Mouse (Mus musculus) limb, embryonic 12.5 days (tissue): ENCODE measurements around the gene Tas2r143. TPM values are rescaled to one million over a fixed set of nuclear protein-coding genes. Genes with fewer than 3 reads are reported as not detected.
A peak's percentile ranks its signal among the peaks of the same experiment; 100 is the strongest.

ENCODE experiments used
- ATAC-seq: fragments of 200-750 bp; cut with Nextera tagmentation; 2 replicates; pipeline ENCODE4 v1.8.0; 2017; ENCODE audit warnings: low read depth, moderate TSS enrichment; ENCODE audit not compliant: insufficient number of reproducible peaks, insufficient read depth, low FRiP score, low TSS enrichment
- H3K27ac ChIP-seq: fragments of 300-500 bp; sonication (generic); 2 replicates; pipeline ENCODE4 v1.5.1; 2016; ENCODE audit warnings: mild to moderate bottlenecking, moderate library complexity
- H3K27me3 ChIP-seq: fragments of 300-500 bp; sonication (generic); 2 replicates; pipeline ENCODE4 v1.6.1; 2016; ENCODE audit warnings: mild to moderate bottlenecking, moderate library complexity
- H3K36me3 ChIP-seq: fragments of 300-500 bp; sonication (generic); 2 replicates; pipeline ENCODE4 v1.6.1; 2016; ENCODE audit warnings: mild to moderate bottlenecking, moderate library complexity
- H3K4me1 ChIP-seq: fragments of 300-500 bp; sonication (generic); replicated peaks from 2 replicates; pipeline ENCODE4 v1.6.1; 2016
- H3K4me2 ChIP-seq: fragments of 300-500 bp; sonication (generic); 2 replicates; pipeline ENCODE4 v1.6.1; 2016; ENCODE audit warnings: mild to moderate bottlenecking, moderate library complexity
- H3K4me3 ChIP-seq: fragments of 300-500 bp; sonication (generic); replicated peaks from 2 replicates; pipeline ENCODE4 v1.5.1; 2016; ENCODE audit warnings: mild to moderate bottlenecking
- H3K9ac ChIP-seq: fragments of 300-500 bp; sonication (generic); replicated peaks from 2 replicates; pipeline ENCODE4 v1.6.1; 2016; ENCODE audit warnings: mild to moderate bottlenecking, moderate library complexity
- H3K9me3 ChIP-seq: fragments of 300-500 bp; sonication (generic); 2 replicates; pipeline ENCODE4 v1.6.1; 2016; ENCODE audit warnings: mild to moderate bottlenecking, moderate library complexity
- WGBS: fragments of 180-500 bp; shearing (Covaris S2); methylation state at CpG from one replicate; pipeline ENCODE4 v1.1.7; 2016; 5-methylcytosine and 5-hydroxymethylcytosine counted together
- polyA plus RNA-seq: library from polyadenylated mRNA; unstranded; fragments of >200 nt; fragmentation: Nextera tagmentation; extraction: Ambion mirVana; gene quantifications from 2 replicates; pipeline ENCODE4 v1.2.1, GENCODE M21; 2016

Tas2r143 gene
- polyA plus RNA-seq = not detected in 2 replicates

DNA sequence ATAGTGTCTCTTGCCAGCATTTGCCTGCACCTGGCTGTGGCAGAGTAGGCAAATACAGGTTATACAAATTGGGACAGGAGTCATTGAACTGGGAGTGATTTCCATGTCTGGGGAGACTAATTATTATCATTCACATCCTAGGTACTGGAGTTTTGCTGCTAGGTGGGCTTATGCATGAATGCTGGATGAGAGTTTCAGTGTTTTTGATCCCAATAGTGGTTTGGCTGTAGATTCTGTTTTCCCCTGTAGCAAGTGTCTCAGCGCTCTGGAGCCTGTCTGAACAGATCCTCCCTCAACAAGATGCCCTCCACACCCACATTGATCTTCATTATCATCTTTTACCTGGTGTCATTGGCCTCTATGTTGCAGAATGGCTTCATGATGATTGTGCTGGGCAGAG is at the start of gene Tas2r143:
Gene Tas2r143 (plus strand): TSS at position 301 of the 400 bp plus-strand sequence.
- Histone ChIP-seq H3K36me3 (no peaks in the 10 kb centered on the region), H3K4me3 (no peak within 1 kb of the TSS), H3K27me3 (no peaks in the 10 kb centered on the region), H3K9me3 (no peaks in the 10 kb centered on the region), H3K27ac (no peak within 1 kb of the TSS), H3K4me1 (no peaks in the 10 kb centered on the region), H3K9ac (no peak within 1 kb of the TSS), H3K4me2 (no peak within 1 kb of the TSS)
- WGBS = 74% methylated on average over 1 of the region's 1 CpGs
- no peak for ATAC-seq

DNA sequence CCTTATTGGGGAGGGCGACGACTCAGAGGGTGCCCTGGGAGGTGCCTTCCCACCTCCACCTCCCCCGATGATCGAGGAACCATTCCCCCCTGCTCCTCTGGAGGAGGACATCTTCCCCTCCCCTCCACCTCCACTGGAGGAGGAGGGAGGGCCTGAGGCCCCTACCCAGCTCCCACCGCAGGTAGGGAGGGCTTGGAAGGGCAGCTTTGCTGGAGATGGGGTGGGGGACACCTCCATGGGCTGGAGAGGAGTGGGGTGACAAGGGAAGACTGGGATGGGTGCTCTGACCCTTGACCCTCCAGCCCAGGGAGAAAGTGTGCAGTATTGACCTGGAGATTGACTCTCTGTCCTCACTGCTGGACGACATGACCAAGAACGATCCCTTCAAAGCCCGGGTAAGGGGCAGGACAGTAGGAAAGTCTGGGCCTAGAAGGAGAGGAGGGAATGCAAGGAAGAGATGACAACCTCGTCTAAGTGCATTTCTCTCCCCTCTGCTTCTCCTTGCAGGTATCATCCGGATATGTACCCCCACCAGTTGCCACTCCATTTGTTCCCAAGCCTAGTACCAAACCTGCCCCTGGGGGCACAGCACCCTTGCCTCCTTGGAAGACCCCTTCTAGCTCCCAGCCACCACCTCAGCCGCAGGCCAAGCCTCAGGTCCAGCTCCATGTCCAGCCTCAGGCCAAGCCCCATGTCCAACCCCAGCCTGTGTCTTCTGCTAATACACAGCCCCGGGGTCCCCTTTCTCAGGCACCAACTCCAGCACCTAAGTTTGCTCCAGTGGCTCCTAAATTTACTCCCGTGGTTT is 48.9 kb upstream of the Tas2r143 start:
- peak overlapping the region; percentile 88 for H3K4me2 ChIP-seq
- H3K27me3 ChIP-seq = no peaks in the 10 kb centered on the region
- peaks cover 44% of the 10 kb centered on the region for H3K4me1 ChIP-seq
- H3K36me3 ChIP-seq = peaks cover 45% of the 10 kb centered on the region
- WGBS = 41% methylated on average over 13 of the region's 13 CpGs
- H3K4me3 ChIP-seq = peak overlapping the region; percentile 83
- peak overlapping the region; percentile 87 for H3K9ac ChIP-seq
- no peak for ATAC-seq
- H3K9me3 ChIP-seq = no peaks in the 10 kb centered on the region
- peak overlapping the region; percentile 97 for H3K27ac ChIP-seq

DNA sequence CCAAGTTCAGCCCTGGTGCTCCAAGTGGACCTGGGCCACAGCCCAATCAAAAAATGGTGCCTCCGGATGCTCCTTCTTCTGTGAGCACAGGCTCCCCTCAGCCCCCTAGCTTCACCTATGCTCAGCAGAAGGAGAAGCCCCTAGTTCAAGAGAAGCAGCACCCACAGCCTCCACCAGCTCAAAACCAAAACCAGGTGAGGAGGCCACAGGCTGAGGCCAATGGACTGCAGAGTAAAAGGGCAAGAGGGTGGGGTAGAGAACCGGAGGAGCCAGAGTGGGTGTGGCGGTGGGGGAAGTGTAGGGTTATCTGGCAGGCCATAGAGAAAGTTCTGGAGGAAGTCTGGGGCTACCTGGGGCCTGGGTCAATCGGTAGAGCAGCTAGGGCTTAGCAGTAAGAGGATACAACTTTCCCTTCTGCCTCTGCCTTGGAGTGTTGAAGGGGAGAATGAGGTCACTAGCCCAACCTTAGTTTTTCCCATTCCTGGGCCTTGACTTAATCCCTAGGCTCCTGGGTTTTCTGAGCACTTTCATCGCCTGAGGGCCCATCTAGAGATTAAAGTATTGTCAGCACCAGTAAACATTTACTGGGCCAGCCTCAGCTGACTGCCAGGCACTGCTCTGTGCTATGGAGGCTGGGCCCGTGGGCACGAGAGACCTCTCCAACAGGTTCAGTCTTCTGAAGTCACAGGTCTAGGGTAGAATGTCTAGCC is 48.1 kb upstream of the Tas2r143 start:
- no peaks in the 10 kb centered on the region for H3K9me3 ChIP-seq
- H3K4me2 ChIP-seq = peak overlapping the region; percentile 88
- WGBS = 83% methylated on average over 7 of the region's 7 CpGs
- 0 out of 2 replicates have a peak overlapping the region, but pooled peaks have one; percentile 8 for H3K27ac ChIP-seq
- H3K9ac ChIP-seq = 0 out of 2 replicates have a peak overlapping the region, but pooled peaks have one; percentile 87
- H3K4me3 ChIP-seq = peak overlapping the region; percentile 83
- H3K4me1 ChIP-seq = peaks cover 44% of the 10 kb centered on the region
- no peaks in the 10 kb centered on the region for H3K27me3 ChIP-seq
- peaks cover 53% of the 10 kb centered on the region for H3K36me3 ChIP-seq
- ATAC-seq = no peak

DNA sequence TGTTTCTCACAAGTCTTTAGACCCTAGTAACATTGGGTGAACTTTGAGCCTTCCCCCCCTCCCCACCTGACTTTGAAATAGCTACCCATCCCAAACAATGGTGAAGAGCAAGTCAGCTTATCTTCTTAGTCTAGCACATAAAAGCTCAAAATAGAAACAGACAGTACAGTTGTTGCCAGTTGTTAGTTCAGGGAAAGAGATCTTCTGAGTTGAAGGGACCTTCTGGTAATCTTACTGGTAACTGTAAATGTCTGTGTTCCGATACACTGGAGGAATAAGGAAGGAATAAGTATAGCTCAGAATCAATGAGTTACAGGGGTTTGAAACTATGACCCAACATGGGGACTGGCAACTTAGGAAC is 47.6 kb upstream of the Tas2r143 start:
- Histone ChIP-seq H3K4me3 (no peak overlapping the region), H3K27ac (no peak overlapping the region), H3K4me1 (peaks cover 44% of the 10 kb centered on the region), H3K9me3 (no peaks in the 10 kb centered on the region), H3K4me2 (peak overlapping the region; percentile 88), H3K9ac (no peak overlapping the region), H3K27me3 (no peaks in the 10 kb centered on the region), H3K36me3 (peaks cover 58% of the 10 kb centered on the region)
- WGBS = 96% methylated on average over 1 of the region's 1 CpGs
- no peak for ATAC-seq

DNA sequence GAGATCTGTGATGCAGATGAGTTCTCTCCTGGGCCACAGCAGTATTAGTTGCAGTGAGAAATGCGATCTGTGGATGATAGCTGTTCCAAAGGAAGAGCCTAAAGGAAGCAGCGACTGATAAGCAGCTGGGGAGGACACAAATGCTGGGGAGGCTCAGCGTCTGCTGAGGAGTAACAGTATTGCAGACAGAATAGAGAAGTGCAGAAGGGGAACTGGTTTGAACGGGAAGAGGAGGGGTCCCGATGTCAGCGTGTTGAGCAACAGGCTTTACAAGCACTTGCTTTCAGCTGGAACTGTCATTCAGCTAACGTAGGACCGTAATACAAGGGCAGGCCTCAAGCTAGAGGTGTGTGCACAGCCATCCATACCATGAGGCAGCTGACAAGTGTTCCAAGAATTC is 46.9 kb upstream of the Tas2r143 start:
- Histone ChIP-seq H3K9me3 (no peaks in the 10 kb centered on the region), H3K4me2 (peak overlapping the region; percentile 29; the same call in 1 of the 2 replicates), H3K4me1 (peaks cover 44% of the 10 kb centered on the region), H3K4me3 (no peak overlapping the region), H3K27me3 (no peaks in the 10 kb centered on the region), H3K9ac (no peak overlapping the region), H3K36me3 (peaks cover 65% of the 10 kb centered on the region), H3K27ac (no peak overlapping the region)
- no peak for ATAC-seq
- 78% methylated on average over 8 of the region's 8 CpGs for WGBS

DNA sequence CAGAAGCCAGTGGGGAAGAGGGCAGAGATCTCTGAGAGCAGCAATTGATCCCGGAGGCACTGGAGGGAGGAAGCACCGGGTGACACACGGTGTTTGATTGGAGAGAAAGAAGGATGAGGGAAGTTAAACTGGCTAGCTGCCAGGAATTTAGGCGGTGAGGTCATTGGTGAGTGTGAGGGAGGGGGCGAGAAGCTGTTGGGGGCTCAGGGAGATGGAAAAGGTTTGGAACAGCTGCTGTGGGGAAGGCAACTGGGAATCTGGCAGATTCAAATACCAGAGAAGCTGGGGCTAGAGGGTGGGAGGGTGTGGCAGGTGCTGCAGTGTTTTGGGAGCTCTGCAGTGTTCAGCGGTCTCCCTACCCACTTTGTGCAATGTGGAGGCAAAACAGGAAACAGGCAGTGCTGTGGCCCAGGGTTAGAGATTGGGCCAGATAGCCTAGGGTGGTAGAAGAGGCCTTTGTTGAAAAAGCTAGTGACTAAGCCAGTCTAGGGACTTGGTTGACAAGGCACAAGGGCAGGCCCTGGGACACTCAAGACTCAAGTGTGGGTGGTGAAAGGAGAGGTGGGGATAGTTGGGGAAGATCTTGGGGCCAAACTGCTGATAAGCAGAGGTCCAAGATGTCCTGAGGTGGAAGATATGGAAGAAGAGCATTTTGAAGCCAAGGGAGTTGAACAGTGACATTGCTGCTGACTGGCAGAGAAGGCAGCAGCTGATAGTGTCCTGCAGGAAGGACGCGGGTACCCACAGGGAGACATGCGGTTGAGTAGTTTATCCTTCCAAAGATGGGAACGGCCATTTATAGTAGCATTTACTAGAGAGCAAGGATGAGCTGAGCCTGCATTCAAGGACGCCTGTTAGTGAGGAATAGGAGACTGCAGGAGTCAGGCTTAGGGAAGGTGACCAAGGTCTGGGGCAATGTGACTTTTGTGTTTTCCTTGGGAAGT is 45.7 kb upstream of the Tas2r143 start:
- Histone ChIP-seq H3K4me2 (peak overlapping the region; percentile 29), H3K4me1 (peaks cover 42% of the 10 kb centered on the region), H3K27ac (0 out of 2 replicates have a peak overlapping the region, but pooled peaks have one; percentile 7), H3K36me3 (peaks cover 77% of the 10 kb centered on the region), H3K9me3 (no peaks in the 10 kb centered on the region), H3K9ac (no peak overlapping the region), H3K4me3 (no peak overlapping the region), H3K27me3 (no peaks in the 10 kb centered on the region)
- ATAC-seq = no peak
- WGBS = 64% methylated on average over 11 of the region's 11 CpGs

DNA sequence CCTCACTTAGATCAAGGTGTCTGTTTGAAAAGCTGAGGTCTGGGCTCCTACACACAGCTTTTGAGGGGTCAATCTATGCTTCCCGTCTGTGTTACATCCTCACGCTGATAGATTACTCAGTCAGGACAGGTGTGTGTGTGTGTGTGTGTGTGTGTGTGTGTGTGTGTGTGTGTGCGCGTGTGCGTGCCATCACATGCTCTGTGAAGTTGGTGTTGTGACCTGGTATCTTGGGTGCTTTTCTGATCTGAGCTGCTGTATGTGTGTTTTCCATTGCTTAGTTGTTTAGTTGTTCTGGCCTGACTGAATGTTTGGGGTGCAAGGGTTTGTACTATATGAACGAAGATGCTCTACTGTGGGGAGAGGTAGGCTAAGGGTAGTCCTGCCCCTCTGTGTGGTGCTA is 44.7 kb upstream of the Tas2r143 start:
- no peak for ATAC-seq
- H3K9ac ChIP-seq = no peak overlapping the region
- no peaks in the 10 kb centered on the region for H3K9me3 ChIP-seq
- H3K36me3 ChIP-seq = peaks cover 87% of the 10 kb centered on the region
- H3K4me2 ChIP-seq = no peak overlapping the region
- H3K27me3 ChIP-seq = no peaks in the 10 kb centered on the region
- peaks cover 42% of the 10 kb centered on the region for H3K4me1 ChIP-seq
- 91% methylated on average over 6 of the region's 6 CpGs for WGBS
- no peak overlapping the region for H3K4me3 ChIP-seq
- no peak overlapping the region for H3K27ac ChIP-seq

DNA sequence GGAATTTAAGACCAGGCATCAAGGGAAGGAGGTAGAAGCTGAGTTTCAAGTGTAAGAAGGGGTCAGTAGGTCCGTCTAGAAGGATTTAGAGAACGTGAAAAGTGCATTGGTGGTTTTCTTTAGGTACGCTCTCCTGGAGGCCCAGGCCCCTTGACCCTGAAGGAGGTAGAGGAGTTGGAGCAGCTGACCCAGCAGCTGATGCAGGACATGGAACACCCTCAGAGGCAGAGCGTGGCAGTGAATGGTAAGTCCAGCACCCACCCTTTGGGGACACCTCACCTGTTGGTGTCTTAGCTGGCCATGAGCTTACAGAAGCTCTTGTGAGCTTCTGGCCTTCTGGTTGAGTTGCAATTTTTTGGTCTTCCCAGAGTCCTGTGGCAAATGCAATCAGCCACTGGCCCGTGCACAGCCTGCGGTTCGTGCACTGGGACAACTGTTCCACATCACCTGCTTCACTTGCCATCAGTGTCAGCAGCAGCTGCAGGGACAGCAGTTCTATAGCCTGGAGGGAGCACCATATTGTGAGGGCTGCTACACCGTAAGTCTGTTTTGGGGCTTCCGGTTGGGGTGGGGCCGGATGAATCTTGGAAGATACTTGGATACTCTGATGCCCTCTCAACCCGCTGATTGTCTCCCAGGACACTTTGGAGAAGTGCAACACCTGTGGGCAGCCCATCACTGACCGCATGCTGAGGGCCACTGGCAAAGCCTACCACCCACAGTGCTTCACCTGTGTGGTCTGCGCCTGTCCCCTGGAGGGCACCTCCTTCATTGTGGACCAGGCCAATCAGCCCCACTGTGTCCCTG is 44.0 kb upstream of the Tas2r143 start:
- Histone ChIP-seq H3K4me1 (peaks cover 39% of the 10 kb centered on the region), H3K4me3 (no peak overlapping the region), H3K27ac (no peak overlapping the region), H3K36me3 (peaks cover 94% of the 10 kb centered on the region), H3K9me3 (no peaks in the 10 kb centered on the region), H3K4me2 (no peak overlapping the region), H3K27me3 (no peaks in the 10 kb centered on the region), H3K9ac (no peak overlapping the region)
- WGBS = 91% methylated on average over 13 of the region's 13 CpGs
- ATAC-seq = no peak

DNA sequence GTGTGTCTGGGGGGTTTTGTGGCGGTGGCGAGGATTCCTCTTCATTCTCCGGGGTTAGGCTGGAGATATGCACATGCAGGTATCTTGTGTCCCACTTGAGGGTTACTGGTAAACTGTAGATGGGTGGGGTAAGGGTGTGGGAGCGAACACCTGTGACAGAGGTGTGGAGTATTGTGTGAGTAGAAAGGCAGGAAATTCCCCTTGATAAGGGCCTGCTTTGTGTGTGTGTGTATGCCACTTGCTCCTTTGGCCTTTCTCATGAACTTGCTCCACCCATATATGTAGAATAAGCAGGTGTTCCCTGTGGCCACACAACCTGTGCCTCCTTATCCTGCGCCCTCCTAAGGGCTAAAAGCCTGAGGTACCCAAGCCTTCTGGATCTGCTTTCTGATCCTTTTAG is 43.1 kb upstream of the Tas2r143 start:
- Histone ChIP-seq H3K9ac (no peak overlapping the region), H3K27ac (no peak overlapping the region), H3K4me1 (peaks cover 30% of the 10 kb centered on the region), H3K4me3 (no peak overlapping the region), H3K4me2 (no peak overlapping the region), H3K27me3 (no peaks in the 10 kb centered on the region), H3K9me3 (no peaks in the 10 kb centered on the region), H3K36me3 (peaks cover 93% of the 10 kb centered on the region)
- 97% methylated on average over 5 of the region's 5 CpGs for WGBS
- no peak for ATAC-seq

DNA sequence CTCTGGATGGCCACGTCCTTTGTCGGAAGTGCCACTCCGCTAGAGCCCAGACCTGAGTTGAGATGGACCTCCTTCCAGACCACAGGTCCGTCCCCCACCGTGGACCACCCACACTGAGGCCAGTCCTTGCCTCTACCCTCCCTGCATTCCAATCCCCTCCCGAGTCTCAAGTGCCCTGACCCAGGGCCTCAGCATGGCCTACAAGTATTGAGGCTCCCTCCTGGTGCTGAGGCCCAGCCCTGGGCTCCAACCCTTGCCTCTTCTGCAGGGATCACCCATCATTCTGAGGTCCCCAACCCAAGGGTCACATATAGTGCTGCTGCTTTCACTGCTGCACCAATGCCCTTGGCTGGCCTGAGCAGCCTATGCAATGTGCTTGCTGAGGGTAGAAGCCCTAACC is 42.1 kb upstream of the Tas2r143 start:
- Histone ChIP-seq H3K36me3 (peaks cover 83% of the 10 kb centered on the region), H3K27me3 (no peaks in the 10 kb centered on the region), H3K4me3 (no peak overlapping the region), H3K4me1 (peaks cover 20% of the 10 kb centered on the region), H3K9ac (no peak overlapping the region), H3K9me3 (no peaks in the 10 kb centered on the region), H3K4me2 (no peak overlapping the region), H3K27ac (no peak overlapping the region)
- 78% methylated on average over 6 of the region's 6 CpGs for WGBS
- ATAC-seq = no peak
